Mouse (Mus musculus) C2C12 (cell line): Measurements from ENCODE around the gene Ccnl1.

ENCODE experiments used
- CEBPB ChIP-seq: IDR thresholded peaks from one replicate; pipeline ENCODE4 v1.6.1; 2011; ENCODE audit warnings: low read depth, mild to moderate bottlenecking, control low read depth, moderate library complexity
- CTCF ChIP-seq: IDR thresholded peaks from one replicate; pipeline ENCODE4 v1.5.1; 2011; ENCODE audit not compliant: control insufficient read depth, insufficient read depth, insufficient read length
- FOSL1 ChIP-seq: IDR thresholded peaks from one replicate; pipeline ENCODE4 v1.8.0; 2011; ENCODE audit warnings: mild to moderate bottlenecking, low read length; ENCODE audit not compliant: poor library complexity, insufficient read depth, severe bottlenecking
- MAX ChIP-seq: IDR thresholded peaks from one replicate; pipeline ENCODE4 v1.6.1; 2011; ENCODE audit warnings: mild to moderate bottlenecking, control low read depth
- MYOD1 ChIP-seq: IDR thresholded peaks from one replicate; pipeline ENCODE4 v1.6.1; 2011; ENCODE audit warnings: low read depth; ENCODE audit not compliant: control insufficient read depth, insufficient read length
- MYOG ChIP-seq: IDR thresholded peaks from one replicate; pipeline ENCODE4 v1.6.1; 2011; ENCODE audit not compliant: control insufficient read depth, insufficient read length; ENCODE audit errors: extremely low read depth
- USF1 ChIP-seq: IDR thresholded peaks from one replicate; pipeline ENCODE4 v1.6.1; 2011; ENCODE audit warnings: low read depth, mild to moderate bottlenecking, control low read depth, moderate library complexity

DNA sequence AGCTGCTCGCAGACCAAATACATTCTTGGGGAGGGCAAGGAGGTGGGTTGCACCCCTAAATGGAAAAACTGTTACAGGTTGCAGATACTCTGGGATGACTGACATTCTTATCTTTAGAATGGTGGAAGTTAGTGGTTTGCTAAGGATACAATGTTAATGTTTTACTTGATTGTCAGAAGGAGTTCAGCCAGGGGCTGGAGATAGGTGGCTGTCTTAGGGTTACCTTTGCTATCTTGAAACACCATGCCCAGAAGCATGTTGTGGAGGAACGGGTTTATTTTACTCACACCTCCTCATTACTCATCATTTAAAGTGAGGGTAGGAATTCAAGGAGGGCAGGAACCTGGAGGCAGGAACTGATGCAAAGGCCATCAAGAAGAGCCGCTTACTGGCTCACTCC, 11.1 kb upstream of the Ccnl1 start:
- no peak for TF ChIP-seq CTCF
- no peak for TF ChIP-seq MAX
- TF ChIP-seq FOSL1 = no peak
- TF ChIP-seq MYOG = no peak
- TF ChIP-seq USF1 = no peak
- no peak for TF ChIP-seq MYOD1
- TF ChIP-seq CEBPB = no peak
